Mouse (Mus musculus) kidney, adult 18-20 months (tissue): Measurements from ENCODE around the gene Adamtsl1.

ENCODE experiments used
- DNase-seq: peaks from one replicate; pipeline ENCODE4 v3.0.0; 2021

The Adamtsl1 gene

GRCm38 (mm10) chr4:86241854-86242424 is 728.0 kb downstream of the Adamtsl1 start:
- DNase-seq = no peak

DNA sequence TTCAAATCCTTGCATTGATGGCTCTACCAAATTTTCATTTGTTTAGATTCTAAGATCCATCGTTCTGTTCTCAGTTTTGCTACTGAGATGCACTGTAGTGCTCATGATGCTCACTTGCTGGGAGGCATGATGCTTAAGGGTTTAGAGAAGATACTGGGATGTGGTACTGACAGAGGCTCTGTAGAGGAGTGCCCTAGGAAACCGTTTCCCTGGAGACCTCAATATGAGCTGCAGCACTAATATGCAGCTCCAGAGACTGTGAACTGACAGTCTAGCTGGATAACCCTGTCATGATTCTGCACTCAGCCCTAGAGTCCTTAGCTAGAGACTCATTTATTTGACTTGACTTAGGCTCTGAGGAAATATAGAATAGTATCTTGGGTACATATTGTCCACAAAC is 756.1 kb downstream of the Adamtsl1 start:
- DNase-seq = no peak

DNA sequence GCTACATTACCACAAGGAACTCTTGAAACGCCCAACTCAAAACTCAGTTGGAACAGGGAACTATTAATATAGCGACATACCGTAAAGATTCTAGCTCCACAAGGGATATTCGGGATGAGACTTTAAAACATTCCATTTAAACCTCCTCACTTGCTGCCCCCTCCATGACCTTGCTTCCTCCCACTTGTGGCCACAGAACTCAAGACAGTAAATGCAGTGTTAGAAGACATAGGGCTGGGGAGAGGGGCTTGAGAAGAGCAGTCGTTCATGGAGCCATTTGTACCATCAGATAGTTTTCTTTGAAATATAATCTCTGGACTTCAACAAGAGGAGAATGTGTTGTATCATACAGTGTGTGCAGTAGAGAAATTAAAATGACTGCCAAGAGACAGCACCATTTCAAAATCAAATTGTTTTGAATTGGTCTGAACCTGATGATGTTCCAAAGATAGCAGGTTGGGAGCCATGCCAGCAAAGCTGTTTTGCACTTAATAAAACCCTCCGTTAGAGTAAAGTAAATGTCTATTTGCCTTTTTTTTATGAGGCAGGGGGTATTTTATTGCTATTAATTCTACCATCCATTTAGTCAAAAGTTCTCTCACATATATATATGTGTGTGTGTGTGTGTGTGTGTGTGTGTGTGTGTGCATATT is 759.9 kb downstream of the Adamtsl1 start:
- DNase-seq = no peak

DNA sequence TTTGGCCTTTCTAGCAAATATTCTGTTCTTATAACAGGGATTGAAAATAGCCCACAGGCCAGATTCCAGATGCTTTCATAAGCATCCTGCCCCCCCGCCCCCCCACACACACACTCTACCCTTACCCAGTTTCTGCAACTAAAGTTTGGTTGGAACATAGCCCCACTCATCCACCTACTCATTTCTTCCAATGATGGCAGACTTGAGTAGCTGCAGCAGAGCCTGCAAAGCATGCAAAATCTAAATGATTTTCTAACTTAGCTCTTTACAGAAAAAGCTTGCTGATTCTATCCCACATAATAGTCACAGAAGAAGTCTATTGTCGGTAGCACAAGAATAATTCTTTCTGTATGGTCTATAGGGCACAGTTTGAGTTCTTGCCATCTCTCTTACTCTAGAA is 760.7 kb downstream of the Adamtsl1 start:
- DNase-seq = no peak

DNA sequence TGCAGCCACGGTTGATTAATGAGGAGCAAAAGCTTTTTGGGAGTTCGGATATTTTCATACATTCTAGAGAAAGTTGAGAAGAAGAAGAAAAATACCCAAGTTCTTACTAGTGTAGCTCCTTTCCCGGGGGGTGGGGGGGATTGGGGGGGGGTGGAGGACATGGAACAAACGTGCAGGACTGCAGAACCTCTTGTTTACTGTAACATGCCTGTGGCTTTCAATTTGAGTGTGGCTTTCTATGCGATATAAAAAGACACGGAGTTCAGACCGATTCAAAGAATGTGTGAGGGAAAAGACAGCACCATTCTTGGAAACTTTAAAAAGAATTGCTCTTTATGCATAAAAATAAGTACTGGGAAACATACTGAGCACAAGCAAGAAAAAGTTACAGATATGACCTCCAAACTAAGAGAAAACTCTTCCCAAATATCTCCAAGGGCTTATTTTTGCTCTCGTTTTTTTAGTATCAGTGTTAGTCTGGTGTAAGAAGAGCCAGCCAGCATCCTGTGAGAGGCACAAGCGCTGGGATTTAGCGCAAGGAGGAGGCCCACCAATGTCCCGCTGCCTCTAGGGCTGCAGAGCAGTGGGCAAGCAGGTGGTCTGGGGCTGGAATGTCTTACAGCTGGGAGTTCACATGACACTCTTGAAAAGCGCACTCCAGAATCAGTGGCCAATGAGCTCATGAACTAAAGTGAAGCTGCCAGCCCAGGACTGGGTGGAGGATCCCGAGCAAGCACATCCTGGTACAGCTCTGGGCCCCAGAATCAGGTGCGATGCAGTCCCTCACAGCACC is 762.2 kb downstream of the Adamtsl1 start:
- no peak for DNase-seq

- DNase-seq = no peak
Measured at GRCm38 (mm10) chr4:86278546-86278945, 764.6 kb downstream of the Adamtsl1 start.

DNA sequence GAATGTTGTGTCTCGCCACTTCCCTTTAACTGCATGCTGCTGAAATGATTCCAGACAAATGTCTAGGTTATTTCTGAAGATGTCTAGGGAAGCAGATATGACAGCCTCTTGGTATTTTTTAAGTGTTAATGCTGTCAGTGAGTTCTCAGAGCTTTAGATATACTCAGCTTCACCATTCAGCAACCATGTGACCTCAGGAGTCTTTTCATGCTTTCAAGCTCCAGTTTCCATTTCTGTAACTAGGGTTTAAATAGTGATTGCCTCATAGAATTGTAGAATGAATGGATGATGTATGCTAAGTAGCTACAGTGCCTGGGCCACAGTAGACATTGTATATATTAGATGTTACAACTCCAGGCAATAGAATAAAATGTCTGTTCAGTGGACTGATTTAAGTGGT is 772.6 kb downstream of the Adamtsl1 start:
- no peak for DNase-seq

DNA sequence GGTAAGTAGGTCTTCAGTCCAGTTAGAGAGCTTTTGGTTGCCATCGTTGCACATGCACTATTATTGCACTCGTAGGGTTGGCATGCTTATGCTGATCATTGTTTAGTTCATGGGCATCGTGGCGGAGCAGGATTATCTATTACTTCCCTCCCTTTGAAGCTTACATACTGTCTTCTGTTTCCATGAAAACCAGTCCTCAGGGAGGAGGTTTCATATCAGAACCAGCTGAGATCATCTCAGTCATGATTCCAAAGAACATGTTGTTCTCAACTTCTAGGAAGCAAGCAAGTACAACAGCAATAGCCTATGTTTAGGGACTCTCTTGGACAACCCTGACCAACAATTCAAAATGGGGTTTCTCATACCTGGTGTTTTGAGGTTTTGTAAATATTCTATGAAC is 774.3 kb downstream of the Adamtsl1 start:
- no peak for DNase-seq

DNA sequence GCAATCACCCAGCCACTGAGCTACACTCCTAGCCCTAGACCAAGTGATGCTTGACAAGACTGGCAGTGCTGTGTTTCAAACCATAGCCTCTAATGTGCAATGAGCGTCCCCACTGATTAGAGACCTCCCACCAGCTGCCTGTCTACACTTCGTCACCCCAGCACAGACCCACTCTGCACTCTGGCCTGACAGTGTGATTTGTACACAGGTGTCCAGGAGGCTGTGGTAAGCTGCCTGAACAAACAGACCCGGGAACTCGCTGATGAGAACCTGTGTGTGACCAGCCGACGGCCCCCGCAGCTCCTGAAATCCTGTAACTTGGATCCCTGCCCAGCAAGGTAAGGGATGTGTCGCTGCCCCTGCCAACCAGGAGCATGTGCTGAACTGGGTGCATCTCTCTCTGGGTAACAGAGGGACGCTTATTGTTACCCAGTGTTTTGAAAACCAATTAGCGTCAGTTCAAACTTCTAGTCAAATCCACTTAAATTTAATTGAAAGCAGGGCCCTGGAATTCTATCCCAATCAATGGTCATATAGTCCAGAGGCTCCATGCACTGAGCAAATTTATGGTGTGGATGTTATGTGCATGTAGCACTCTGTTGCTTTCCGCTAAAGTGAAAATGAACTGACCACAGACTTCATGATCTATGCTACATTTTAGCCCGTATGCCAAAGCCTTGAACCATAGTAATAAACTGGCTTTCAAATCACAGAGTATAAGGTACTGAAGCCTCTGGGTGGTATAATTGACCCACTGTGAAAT is 775.7 kb downstream of the Adamtsl1 start:
- no peak for DNase-seq

DNA sequence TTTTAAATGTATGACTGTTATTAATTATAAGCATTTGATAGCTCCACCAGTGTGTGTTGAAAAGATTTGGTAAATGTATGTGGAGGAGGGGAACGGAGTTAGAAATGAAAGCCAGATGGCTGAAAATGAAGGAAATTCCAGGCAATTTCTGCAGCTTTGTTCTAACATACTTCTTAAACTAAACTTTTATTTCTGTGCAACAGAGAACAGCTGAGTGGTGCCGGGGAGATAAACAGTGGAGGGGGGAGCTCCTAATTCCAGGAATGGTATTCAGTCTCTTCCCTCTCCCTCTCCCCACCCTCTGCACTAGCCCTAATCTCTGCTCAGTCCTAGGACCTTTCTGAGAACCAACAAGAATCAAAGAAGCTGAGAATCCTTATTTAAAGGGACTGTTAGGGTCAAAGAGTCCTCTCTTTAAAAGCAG is 780.9 kb downstream of the Adamtsl1 start:
- no peak for DNase-seq

GRCm38 (mm10) chr4:86301469-86301868 is 787.5 kb downstream of the Adamtsl1 start:
- no peak for DNase-seq

- DNase-seq = no peak
Measured at GRCm38 (mm10) chr4:86302095-86302494, 788.1 kb downstream of the Adamtsl1 start.

DNA sequence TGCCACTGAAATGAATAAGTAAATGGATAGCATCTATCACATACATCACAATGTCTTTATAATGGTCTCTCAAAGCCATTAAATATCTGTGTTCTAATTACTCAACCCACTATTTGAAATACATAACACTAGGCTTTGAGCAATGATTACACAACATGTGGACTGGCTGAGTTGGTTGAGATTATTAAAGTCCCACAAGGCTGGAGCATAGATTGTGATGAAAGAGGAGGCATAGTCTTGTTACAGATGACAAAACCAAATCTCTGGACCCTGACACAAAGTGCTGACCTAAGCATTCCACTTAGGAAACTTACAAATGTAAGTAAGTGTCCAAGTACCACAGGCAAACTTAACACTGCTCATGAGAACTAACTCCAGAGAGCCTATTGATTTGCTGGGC is 792.8 kb downstream of the Adamtsl1 start:
- no peak for DNase-seq

- no peak for DNase-seq
Measured at GRCm38 (mm10) chr4:86309178-86309577, 795.2 kb downstream of the Adamtsl1 start.

DNA sequence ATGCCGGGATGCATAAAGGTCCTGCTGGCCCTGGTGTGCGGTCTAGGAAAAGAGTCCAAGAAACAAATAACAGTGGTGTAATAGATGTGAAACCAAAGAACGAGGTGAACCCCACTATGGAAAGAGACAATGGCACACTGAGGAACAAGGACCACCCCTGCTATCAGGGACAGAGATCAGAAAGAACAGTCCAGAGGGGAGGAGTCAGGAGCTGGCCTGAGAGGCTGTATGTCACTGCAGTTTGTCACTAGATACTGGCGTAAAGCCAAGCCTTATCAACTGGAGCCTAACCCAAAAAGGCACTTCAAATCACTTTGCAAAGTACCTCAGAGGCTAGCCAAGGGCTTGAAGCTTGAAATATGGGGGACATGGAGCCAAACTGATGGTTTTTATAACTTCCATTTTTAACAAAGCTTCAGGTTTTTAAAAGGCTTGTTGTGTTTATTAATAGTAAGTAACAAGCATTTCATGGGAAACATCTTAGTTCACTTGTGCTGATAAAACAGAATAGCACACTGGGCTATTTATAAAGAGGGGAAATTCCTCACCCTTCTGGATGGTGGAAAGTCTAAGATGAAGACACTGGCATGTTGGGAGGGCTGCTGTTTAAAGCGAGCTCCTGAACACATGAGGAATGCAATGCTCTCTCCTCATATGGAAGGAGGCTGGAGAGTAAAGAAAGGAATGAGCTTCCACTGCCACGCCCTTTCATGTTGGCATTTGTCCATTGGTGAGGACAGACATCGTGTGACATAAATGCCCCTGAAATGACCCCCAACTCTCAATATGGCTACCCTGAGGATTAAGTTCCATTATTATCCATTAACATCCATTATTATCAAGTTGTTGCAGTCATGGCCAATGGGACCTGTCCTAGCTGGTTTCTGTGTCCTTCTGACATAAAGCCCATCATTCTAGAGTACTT is 797.1 kb downstream of the Adamtsl1 start:
- DNase-seq = peak; percentile 24

DNA sequence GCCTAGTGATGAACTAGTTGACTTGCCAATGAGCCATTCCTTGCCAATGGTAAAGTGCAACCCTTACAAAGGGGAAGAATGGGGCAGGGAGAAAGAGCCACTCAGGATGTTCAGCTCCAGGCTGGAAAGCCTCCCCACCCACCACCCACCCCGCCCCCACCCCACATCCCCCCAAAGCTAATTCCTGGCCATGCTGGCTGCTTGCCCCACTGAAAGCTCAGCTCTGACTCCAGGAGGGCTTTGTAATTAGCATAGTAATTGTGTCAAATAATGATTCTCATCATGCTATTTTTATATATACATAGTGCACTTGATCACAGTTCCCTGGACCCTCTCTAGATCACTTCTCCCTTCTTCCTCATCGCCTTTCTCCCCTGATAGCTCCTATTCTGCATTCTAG is 798.4 kb downstream of the Adamtsl1 start:
- no peak for DNase-seq

DNA sequence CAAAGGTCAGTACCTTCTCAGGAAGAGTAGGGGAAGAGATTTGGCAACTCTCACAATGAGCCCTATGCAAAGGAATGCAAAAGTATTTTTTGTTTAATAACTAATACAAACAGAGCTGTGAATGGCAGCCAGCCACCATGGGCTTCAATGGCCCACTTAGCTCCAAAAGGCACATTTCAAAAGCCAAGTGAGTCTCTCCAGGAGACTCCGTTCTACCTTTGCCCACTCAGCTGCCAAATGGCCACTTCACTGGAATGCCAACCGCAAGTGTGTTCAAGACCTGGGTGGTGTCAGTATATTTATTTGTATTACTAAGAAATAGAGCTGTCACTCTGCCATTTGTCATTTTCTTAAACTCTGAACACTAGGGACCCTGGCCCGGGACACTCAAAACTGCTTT is 800.5 kb downstream of the Adamtsl1 start:
- no peak for DNase-seq

DNA sequence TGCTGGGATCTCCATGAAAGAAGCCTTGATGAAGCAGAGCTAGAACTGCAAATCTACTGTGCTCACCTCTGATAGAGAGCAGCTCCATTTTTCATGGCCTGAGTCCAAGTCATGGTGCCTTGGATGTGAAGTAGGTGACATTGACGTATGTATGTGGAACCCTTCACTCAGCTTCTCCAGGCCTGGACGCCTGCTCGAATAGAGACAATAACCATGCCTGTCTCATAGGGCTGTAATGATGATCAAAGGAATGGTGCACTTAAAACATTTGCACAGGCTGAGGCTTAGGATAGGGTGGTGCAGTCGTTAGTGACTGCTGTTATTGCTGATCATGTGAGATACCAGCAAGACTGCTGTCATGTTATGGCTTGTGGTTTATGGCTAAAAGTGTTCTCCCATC is 801.1 kb downstream of the Adamtsl1 start:
- no peak for DNase-seq

GRCm38 (mm10) chr4:86317916-86318542 is 804.1 kb downstream of the Adamtsl1 start:
- DNase-seq = no peak

GRCm38 (mm10) chr4:86325411-86325810 is 811.4 kb downstream of the Adamtsl1 start:
- no peak for DNase-seq

- DNase-seq = no peak
Measured at GRCm38 (mm10) chr4:86326003-86326402, 812.0 kb downstream of the Adamtsl1 start.

DNA sequence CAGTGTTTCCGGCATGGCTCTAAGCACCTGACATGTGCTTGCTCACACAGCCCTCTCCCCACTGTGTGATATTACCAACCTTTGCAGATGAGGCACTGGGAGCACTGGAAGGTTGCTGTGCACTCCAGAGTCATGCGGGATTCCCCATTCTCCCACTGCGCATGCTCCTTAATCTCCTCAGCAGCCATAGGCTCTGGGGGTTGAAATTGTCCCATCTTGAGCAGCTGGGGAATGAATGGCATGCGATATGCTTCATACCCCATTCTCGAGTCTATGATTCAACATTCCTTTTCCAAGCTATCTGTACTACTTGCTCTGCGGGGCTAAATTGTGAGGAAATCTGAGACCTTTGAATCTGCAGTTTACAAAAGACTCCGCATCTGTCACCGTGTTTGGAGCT is 812.7 kb downstream of the Adamtsl1 start:
- DNase-seq = no peak
